Mouse (Mus musculus): ENCODE results near the gene a.
"Not testable (repeated sequence)": the region's sequence is repeated elsewhere in the genome, so short reads cannot be mapped to it uniquely, and the experiment has no call there.

Gene a

DNA sequence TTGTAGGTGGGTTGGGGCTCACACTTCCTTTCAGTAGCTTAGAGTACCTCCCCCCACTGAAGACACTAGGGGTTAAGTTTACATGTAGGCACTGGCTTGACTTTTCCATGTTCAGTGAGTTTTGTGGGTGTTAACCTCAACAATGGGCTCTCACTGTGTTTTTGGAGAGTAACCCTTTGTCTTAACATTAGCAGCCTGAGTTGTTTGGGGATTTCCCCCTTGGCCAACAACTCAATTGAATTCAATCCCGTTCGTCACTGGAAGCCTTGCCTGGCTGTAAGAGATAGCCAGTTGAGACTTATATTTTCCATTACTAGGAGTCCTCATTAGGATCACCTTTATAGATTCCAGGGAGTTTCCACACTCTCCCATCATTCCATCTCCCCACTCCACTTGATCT is 45.3 kb downstream of the a start:
- no peak for ATAC-seq (ENCODE audit: low TSS enrichment)

- ATAC-seq (ENCODE audit: low TSS enrichment): no peak
These were observed 56.9 kb downstream of the a start for GRCm38 (mm10) chr2:154848086-154848485.

DNA sequence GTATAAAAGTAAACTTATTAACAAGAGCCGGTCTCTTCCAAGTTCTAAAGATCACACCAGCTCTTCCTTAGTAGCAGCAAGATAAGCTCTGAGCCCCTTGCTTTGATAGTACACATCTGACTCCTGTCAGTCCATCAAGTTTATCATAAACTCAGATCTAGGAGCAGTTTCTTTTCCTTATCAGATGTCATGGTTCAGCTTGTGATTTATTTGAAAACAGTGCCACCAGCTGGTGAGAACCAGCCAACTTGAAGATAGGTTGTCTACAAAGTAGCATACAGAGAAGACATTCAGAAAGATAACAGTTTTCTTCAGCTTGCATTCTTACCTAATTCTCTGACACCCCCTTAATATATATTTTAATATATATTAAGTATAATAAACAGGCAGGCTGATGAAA is 64.2 kb downstream of the a start:
- ATAC-seq (ENCODE audit: low TSS enrichment): peak; percentile 55; the same call in 1 of the 2 replicates

GRCm38 (mm10) chr2:154863672-154864071 is 72.5 kb downstream of the a start:
- ATAC-seq (ENCODE audit: low TSS enrichment): peak; percentile 87

- ATAC-seq (ENCODE audit: low TSS enrichment): no peak
These were observed 74.5 kb downstream of the a start for GRCm38 (mm10) chr2:154865696-154866095.

DNA sequence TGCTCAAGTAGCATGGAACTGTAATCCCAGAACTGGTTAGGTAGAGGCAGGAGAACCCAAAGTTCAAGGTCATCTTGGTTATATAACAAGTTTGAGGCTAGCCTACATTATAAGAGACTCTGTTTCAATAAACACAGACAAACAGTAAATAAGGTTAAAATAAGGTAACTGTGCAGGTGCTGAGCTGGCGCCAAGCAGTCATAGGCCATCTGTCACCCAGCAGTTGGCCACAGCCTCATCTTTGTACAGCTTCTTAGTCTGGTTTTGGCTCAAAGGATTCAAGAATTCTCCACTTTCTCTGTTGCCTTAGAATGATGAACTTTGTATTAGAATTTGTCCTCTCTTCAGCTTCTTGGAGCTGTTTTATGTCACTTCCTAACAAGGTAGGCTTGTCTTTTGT is 76.9 kb downstream of the a start:
- no peak for ATAC-seq (ENCODE audit: low TSS enrichment)

DNA sequence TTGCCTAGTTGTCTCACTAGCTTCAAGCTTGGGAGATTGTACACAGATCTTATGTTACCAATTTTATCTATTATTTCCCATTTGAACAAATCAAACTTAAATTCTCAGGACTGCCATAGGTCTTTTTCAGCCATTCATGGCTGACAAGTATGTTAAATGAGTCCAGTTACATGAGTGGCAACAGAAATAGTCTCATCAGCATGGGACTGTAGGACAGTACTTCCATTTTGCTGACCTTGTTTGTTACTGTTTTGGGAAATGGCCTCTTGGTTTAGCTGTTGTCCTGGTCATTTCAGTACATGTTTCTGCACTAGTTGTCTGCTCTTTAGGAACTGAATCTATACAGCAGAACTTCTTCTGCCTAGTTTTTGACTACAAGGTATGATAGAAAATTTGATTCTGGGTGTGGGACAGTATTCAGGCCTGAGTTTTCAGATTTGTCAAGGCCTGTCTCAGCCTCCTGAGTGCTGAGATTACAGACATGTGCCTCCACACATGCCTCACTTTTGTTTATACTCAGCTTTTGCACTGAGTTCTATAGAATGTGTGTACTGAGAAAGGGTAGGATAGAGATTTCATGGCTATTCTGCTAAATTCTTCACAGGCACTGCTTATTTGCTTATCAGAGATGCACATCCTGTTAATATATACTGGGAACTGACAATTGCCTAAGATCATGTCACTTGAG is 78.9 kb downstream of the a start:
- ATAC-seq (ENCODE audit: low TSS enrichment): no peak

DNA sequence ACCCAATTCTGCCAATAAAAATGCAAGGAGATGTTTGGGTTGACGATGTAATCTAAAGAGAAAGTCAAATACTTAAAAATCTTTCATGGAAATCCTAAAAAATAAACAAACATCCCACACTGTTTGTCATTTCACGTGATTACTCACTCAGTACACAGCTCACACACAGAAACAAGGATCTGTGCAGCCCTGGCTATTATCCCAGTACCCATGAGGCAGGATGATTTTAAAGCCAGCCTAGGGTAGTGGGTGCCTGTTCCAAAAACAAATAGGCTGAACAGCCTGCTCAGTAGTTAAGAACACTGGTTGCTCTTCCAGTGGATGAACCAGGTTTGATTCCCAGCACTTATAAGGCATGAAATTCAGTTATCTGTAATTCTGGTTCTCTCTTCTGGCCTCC is 85.4 kb downstream of the a start:
- ATAC-seq (ENCODE audit: low TSS enrichment): no peak

DNA sequence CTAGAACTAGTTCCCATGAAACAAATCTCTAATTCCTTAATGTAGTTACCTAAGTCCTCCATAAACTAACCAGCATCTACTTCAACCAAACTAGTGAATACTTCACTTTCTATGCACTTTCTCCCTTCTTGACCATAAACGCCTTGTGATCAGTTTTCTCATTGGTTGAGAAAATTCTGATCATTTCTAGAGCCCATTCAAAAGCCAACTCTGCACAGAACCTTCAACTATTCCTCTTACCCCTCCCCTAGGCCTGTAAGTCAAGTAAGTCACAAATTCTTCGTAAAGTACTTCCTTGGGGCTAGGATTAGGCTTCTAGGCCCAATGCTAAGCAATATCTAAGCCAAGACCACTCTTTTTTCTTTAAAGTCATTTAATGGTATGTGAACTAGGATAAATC is 100.4 kb downstream of the a start:
- no peak for ATAC-seq (ENCODE audit: low TSS enrichment)

- ATAC-seq (ENCODE audit: low TSS enrichment): peak; percentile 100
These were observed 101.2 kb downstream of the a start, which contains the start of gene Eif2s2 for GRCm38 (mm10) chr2:154892201-154893044. TSS of gene Eif2s2 (minus strand) at chr2:154892935.

GRCm38 (mm10) chr2:154893045-154893385 is 101.8 kb downstream of the a start:
- ATAC-seq (ENCODE audit: low TSS enrichment): peak; percentile 39

DNA sequence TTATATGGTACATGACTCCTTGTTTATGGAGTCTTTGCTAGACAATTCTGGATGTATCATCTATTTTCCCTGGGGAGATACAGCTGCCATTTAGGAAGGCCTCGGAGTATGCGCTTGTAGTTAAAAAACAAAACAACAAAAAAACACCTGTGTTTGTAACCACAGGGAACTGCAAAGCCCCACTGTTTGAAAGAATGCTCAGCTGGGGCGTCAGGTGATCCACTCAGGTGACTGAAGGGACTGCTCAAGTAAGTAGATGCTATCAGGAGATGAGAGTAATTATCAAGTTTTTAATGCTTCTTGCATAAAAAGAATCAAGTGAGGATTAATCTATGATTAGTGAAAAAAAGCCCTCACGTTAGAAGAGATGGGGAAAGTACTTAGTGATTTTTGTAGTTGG is 102.3 kb downstream of the a start:
- no peak for ATAC-seq (ENCODE audit: low TSS enrichment)

- not testable (repeated sequence) for ATAC-seq (ENCODE audit: low TSS enrichment)
These were observed 107.8 kb downstream of the a start for GRCm38 (mm10) chr2:154899004-154899403.

GRCm38 (mm10) chr2:154899412-154899811 is 108.2 kb downstream of the a start:
- not testable (repeated sequence) for ATAC-seq (ENCODE audit: low TSS enrichment)

DNA sequence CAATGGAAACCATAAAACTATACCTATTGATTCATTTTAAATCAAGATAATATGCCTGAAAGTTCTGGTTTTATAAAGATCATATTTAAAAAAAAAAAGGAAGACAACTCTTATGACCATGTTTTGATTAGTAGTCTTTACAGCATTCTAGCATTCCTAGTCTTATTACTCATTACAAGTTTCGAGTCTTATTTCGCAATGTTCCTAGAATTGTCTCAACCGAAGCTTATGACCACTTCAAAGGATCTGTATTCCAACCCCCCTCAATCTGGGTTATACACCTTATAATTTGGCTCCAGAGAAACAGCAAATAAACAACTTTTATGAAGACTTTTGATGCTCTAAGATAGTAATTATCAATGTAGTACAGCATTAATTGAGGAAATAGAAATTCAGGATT is 110.9 kb downstream of the a start:
- ATAC-seq (ENCODE audit: low TSS enrichment): no peak

DNA sequence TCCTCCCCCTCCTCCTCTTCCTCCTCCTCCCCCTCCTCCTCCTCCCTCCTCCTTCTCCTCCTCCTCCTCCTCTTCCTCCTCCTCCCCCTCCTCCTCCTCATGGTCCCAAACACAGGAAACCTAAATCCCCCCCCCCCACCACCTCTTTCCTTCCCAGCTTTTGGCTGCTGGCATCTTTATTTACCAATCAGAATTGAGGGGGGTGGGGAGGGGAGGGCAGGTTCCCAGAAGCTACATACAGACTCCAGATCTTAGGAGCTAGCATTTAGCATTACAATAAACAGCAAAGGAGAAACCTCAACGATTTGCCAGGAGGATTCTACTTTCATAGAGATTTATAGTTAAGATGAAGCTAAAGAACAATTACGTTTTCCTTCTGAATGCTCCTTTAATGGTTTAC is 114.6 kb downstream of the a start:
- no peak for ATAC-seq (ENCODE audit: low TSS enrichment)

- not testable (repeated sequence) for ATAC-seq (ENCODE audit: low TSS enrichment)
These were observed 117.0 kb downstream of the a start for GRCm38 (mm10) chr2:154908223-154908622.

- ATAC-seq (ENCODE audit: low TSS enrichment): no peak
These were observed 118.6 kb downstream of the a start for GRCm38 (mm10) chr2:154909789-154910188.

DNA sequence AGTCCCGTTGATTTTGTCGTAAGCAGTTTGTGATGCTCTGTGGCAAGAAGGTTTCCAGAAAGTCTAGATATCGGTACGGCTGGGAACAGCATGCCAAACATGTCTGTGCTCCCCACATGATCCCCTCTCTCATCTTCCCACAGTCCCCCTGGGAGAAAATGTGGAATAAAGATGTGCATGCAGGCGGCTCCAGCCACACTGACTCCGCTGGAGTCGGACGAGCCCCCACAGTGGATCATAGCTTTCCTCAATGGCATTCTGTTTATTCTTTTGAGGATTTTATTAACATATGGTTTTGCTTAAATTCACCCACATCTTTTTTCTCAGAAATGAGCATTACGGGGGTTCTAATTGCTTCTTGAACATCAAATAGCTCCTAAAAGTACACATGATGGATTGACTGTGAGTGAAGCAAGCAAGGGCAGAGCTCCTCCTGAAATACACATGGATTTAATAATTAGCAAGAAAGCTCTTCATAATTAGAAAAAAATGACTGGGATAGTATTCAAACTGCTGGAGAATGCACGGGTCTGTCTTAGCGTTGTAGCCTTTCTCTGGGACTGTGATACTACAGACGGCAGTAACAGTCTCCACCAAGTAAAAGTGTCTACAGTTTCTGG is 124.8 kb downstream of the a start:
- no peak for ATAC-seq (ENCODE audit: low TSS enrichment)

- no peak; the same call in 1 of the 2 replicates for ATAC-seq (ENCODE audit: low TSS enrichment)
These were observed 125.3 kb downstream of the a start for GRCm38 (mm10) chr2:154916547-154916946.

- no peak for ATAC-seq (ENCODE audit: low TSS enrichment)
These were observed 126.9 kb downstream of the a start for GRCm38 (mm10) chr2:154917866-154918641.

- no peak for ATAC-seq (ENCODE audit: low TSS enrichment)
These were observed 129.7 kb downstream of the a start for GRCm38 (mm10) chr2:154920896-154921295.
